Mouse (Mus musculus) urinary bladder, postnatal 14 days (tissue): ENCODE measurements around the gene Btd.

Experiments used
- DNase-seq: peaks from one replicate; pipeline ENCODE4 v3.0.0; 2021; ENCODE audit warnings: low spot score

Btd gene

DNA sequence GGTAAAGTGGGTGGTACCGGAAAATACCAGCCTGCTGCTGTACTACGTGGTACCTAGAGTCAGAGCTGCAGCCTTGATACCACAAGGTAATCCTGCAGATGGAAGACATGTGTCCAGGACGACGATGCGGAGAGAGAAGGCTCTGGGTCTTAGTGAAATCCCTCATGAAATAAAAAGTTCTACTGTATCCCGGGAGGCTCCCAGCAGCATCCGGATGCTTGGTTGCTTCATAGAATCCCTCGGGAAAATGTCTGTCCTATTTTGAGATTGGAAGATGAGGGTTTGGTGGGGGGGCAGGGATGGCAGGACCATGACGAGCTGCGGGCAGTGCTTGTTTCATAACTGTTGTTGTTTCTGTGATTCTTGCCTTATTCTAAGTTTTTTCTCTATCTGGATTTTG lies 7.2 kb downstream of the Btd start:
- no peak for DNase-seq

- no peak for DNase-seq
These were observed 9.5 kb downstream of the Btd start for GRCm38 (mm10) chr14:31650347-31650746.

DNA sequence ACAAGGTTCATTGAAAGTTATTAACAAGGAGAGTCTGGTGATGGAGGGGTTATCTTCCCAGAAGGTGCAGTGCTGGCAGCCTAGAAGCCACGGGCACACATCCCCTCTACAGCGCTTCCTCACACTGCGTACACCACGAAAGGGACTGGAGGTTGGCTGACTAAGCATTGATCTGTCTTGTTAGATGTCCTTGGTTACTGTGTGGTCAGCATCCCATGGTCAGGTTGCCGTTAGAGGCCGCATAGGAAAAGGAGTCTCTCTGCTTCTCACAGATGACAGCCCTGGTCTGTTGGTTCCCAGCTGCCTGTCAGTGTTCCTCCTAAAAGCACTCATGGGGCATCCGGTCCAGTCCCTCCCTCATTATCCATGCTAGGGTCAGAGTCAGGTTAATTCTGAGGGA lies 10.4 kb downstream of the Btd start:
- DNase-seq: no peak

GRCm38 (mm10) chr14:31652106-31652505 lies 11.3 kb downstream of the Btd start:
- DNase-seq: no peak

- no peak for DNase-seq
These were observed 11.8 kb downstream of the Btd start for GRCm38 (mm10) chr14:31652624-31653023.

GRCm38 (mm10) chr14:31653101-31653875 lies 12.5 kb downstream of the Btd start:
- no peak for DNase-seq

- DNase-seq: no peak
These were observed 14.0 kb downstream of the Btd start for GRCm38 (mm10) chr14:31654816-31655215.

DNA sequence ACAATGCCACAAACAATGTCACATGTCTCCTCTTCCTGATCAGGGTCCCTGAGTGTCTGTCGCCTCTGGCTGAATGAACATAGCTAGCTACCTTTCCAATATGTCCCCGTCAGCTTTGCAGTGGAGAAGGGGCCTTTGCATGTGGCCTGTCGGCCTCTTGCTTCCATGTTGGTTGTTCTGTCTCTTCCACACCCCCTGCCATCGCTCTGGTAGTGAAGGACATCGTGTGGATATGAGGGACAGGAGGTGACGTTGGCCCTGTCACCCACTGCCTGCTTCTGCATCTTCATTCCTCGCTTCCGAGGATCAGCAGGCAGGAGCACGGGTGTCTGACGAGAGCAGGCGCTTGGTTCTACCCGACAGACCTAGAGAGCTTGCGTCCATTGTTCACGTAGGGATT lies 14.6 kb downstream of the Btd start:
- no peak for DNase-seq

DNA sequence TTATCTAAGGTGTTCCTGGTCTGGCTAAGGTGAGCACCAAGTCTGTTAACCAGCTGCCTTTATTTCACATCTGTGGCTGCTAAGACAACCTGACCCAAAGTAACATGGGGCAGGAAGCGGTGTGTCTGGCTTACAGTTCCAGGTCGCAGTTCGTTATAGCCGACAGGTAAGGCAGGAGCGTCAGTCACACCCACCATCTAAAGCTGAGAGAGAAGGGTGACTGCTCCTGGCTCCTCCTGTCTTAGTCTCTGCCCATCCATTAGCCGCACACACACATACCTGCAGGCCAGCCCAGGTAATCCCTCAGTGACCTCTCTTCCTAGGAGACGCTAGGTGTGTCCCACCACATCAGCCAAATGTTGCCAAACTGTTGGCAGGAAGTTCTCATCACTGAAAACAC lies 15.6 kb downstream of the Btd start:
- no peak for DNase-seq

DNA sequence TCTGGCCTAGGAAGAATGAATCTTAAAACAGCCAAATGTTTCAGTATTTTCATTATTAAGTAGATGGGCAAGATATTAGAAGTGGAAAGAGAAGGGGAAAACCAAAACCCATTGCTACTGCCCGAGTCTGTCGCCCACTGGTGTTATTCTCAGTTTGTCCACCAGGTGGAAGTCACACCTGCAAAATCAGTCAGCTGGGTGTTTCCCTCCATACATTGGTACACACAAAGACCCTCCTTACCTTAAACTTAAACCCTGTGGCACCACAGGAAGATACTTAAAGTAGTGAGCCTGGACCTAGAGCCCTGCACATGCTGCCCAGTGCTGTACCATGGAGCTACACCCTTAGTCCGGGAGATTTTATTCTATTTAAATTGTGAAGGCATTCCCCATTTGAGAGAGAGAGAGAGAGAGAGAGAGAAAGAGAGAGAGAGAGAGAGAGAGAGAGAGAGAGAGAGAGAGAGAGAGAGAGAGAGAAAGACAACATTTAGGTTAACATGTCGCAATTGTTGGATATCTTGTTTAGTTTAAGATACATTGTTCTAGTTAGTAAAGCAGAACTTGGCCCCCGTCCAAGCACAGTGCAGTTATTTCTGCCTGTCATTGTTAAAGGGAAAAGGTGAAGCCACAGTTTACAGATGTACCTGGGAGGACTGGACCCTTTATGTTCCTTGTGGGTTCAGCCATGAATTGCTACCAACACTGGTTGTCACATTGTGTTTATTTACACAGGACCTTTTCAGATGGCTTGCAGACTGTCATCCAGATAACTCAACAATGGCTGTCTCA lies 16.2 kb downstream of the Btd start:
- peak; percentile 70 for DNase-seq

GRCm38 (mm10) chr14:31658126-31658680 lies 17.4 kb downstream of the Btd start:
- no peak for DNase-seq

- peak; percentile 51 for DNase-seq
These were observed 18.8 kb downstream of the Btd start for GRCm38 (mm10) chr14:31659501-31660181.

GRCm38 (mm10) chr14:31660312-31661093 lies 19.7 kb downstream of the Btd start:
- DNase-seq: no peak

GRCm38 (mm10) chr14:31661671-31662554 lies 21.1 kb downstream of the Btd start:
- DNase-seq: peak; percentile 87

DNA sequence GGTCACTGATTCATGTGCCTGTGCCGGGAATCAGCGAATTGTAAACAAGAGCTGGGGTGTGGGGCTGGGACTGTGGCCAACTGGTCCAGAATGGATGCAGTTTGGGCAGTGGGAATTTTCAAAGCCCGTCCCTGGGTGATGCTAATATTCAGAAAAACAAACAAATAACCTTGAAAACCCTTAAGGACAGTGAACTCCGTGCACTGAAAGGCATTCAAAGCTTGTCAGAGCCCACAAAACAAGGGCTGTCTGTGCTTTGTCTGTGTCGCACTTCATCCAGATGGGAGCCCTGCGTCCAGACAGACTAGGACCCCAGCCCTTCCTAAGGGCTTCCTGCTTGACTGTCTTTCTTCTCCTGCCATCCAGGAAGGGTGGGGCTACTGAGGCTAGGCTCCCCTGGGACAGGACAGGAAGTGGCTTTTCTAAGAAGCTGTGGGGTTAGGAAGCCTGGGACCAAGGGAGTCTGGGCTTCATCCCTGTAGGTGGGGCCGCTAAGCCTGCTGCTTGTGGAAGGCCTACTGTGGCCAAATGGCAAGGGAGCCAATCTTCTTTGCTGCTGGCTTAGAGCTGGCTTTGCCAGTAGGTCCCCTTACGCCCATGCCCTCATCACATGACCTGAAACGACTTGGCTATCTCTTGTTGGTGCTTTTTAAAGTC lies 21.9 kb downstream of the Btd start:
- peak; percentile 66 for DNase-seq

DNA sequence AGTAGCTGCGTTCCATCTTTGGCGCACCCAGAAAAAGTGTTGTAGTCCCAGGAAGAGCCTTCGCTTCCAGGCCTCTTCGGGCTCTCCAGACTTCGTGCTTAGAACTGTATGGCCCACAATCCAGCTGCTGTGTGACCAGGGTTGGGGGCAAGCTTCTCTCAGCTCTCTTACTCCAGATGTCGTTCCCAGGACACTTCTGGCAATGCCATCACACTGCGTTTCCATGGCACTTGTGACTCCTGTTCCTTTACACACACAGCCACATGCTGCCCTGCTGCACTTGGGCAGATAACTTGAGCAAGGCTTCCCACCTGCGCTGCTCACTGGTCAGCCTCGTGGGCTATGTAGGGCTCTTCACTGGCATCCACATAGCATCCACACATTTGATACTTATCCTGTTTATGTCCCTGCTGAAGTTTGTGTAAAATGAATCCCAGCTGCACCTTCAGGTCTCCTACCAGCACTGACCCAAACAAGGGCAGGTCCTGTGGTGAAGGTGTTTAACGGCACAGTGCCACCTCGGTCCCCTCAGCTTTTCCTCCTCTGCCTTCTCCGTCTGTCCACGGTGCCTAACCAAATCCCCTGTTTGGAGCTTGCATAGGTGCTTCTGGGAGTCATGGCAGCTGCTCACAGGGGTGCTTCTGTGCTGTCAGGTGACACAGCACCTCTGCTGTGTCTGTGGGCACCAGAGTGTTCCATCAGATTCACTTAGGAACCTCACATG lies 22.7 kb downstream of the Btd start:
- no peak for DNase-seq

GRCm38 (mm10) chr14:31664100-31664902 lies 23.5 kb downstream of the Btd start:
- DNase-seq: no peak

DNA sequence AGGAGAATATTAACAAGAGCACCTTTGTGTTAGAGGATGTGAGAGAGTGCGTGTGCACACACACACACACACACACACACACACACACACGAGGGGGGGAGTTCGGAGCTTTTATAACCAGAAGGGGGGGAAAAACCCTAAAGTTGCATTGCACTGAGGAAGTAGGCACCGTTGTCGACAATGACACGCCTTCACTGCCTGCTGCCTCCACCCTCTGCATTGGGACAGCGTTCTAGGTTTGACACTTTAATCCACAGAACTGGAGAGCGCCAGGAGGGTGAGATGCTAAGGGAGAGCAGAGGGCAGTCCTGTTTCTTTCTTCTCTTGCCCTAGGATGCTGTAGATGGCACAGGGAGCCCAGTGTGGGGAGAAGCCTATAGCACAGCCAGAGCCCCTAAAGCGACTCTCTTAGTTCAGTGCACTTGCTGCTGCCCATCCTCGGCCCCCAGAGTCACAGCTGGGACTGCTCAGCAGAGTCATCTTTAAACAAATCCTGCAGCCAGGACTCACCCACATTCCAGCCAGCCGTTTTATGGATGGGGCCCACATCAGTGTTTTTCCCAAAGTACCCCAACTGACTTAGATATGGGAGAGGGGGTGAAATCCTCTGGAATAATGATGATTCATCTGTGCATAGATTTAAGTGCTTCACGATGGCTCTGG lies 24.2 kb downstream of the Btd start:
- no peak for DNase-seq
